Mouse (Mus musculus) midbrain, embryonic 10.5 days (tissue): ENCODE results near the gene Syt16. TPM values are rescaled to one million over a fixed set of nuclear protein-coding genes. Genes with fewer than 3 reads are reported as not detected.

ENCODE experiments used
- DNase-seq: peaks from one replicate; pipeline ENCODE4 v3.0.0-alpha.2; 2017; ENCODE audit warnings: low spot score
- H3K27ac ChIP-seq: fragments of 300-500 bp; sonication (generic); replicated peaks from 2 replicates; pipeline ENCODE4 v1.5.1; 2016; ENCODE audit warnings: mild to moderate bottlenecking
- H3K27me3 ChIP-seq: fragments of 300-500 bp; sonication (generic); 2 replicates; pipeline ENCODE4 v1.6.1; 2016; ENCODE audit warnings: low read depth, mild to moderate bottlenecking; ENCODE audit not compliant: poor library complexity, severe bottlenecking
- H3K36me3 ChIP-seq: fragments of 300-500 bp; sonication (generic); 2 replicates; pipeline ENCODE4 v1.6.1; 2016; ENCODE audit warnings: mild to moderate bottlenecking, moderate library complexity
- H3K4me1 ChIP-seq: fragments of 300-500 bp; sonication (generic); 2 replicates; pipeline ENCODE4 v1.6.1; 2016
- H3K4me3 ChIP-seq: fragments of 300-500 bp; sonication (generic); 2 replicates; pipeline ENCODE4 v1.5.1; 2016; ENCODE audit warnings: mild to moderate bottlenecking, moderate library complexity
- H3K9me3 ChIP-seq: fragments of 300-500 bp; sonication (generic); replicated peaks from 2 replicates; pipeline ENCODE4 v1.6.1; 2016; ENCODE audit warnings: mild to moderate bottlenecking
- WGBS: fragments of 180-500 bp; shearing (Covaris S2); methylation state at CpG from one replicate; pipeline ENCODE4 v1.1.7; 2016; 5-methylcytosine and 5-hydroxymethylcytosine counted together
- polyA plus RNA-seq: library from polyadenylated mRNA; unstranded; fragments of >200 nt; fragmentation: Nextera tagmentation; extraction: Ambion mirVana; gene quantifications from 2 replicates; pipeline ENCODE4 v1.2.1, GENCODE M21; 2016

Syt16 gene
- polyA plus RNA-seq, 1 experiment from 2014 or later: 1.8 TPM

GRCm38 (mm10) chr12:74202431-74203042 lies 205.1 kb downstream of the Syt16 start:
- H3K27me3 ChIP-seq: no peaks in the 10 kb centered on the region
- no peak overlapping the region for H3K4me3 ChIP-seq
- no peaks in the 10 kb centered on the region for H3K9me3 ChIP-seq
- no peak overlapping the region for H3K27ac ChIP-seq
- 92% methylated on average over 6 of the region's 6 CpGs for WGBS
- no peak for DNase-seq
- H3K36me3 ChIP-seq: no peaks in the 10 kb centered on the region
- H3K4me1 ChIP-seq: no peaks in the 10 kb centered on the region

- H3K4me1 ChIP-seq: no peaks in the 10 kb centered on the region
- no peak overlapping the region for H3K4me3 ChIP-seq
- no peak for DNase-seq
- no peak overlapping the region for H3K27ac ChIP-seq
- no peaks in the 10 kb centered on the region for H3K27me3 ChIP-seq
- no peaks in the 10 kb centered on the region for H3K36me3 ChIP-seq
- no peaks in the 10 kb centered on the region for H3K9me3 ChIP-seq
- 76% methylated on average over 3 of the region's 3 CpGs for WGBS
These were observed 214.7 kb downstream of the Syt16 start for GRCm38 (mm10) chr12:74212156-74212555.

GRCm38 (mm10) chr12:74216103-74216728 lies 218.8 kb downstream of the Syt16 start:
- H3K4me1 ChIP-seq: no peaks in the 10 kb centered on the region
- 77% methylated on average over 5 of the region's 5 CpGs for WGBS
- DNase-seq: no peak
- no peaks in the 10 kb centered on the region for H3K27me3 ChIP-seq
- no peaks in the 10 kb centered on the region for H3K9me3 ChIP-seq
- H3K4me3 ChIP-seq: no peak overlapping the region
- H3K36me3 ChIP-seq: no peaks in the 10 kb centered on the region
- no peak overlapping the region for H3K27ac ChIP-seq

- no peak overlapping the region for H3K27ac ChIP-seq
- H3K27me3 ChIP-seq: no peaks in the 10 kb centered on the region
- WGBS: 94% methylated on average over 4 of the region's 4 CpGs
- H3K4me3 ChIP-seq: no peak overlapping the region
- H3K9me3 ChIP-seq: no peaks in the 10 kb centered on the region
- no peak for DNase-seq
- H3K4me1 ChIP-seq: no peaks in the 10 kb centered on the region
- H3K36me3 ChIP-seq: no peaks in the 10 kb centered on the region
These were observed 222.4 kb downstream of the Syt16 start for GRCm38 (mm10) chr12:74219909-74220308.

- Histone ChIP-seq H3K36me3 (no peaks in the 10 kb centered on the region), H3K4me3 (no peak overlapping the region), H3K9me3 (no peaks in the 10 kb centered on the region), H3K27me3 (no peaks in the 10 kb centered on the region), H3K27ac (no peak overlapping the region), H3K4me1 (no peaks in the 10 kb centered on the region)
- DNase-seq: no peak
- WGBS: 97% methylated on average over 1 of the region's 1 CpGs
These were observed 223.2 kb downstream of the Syt16 start for GRCm38 (mm10) chr12:74220651-74221050.

- no peak for DNase-seq
These were observed 233.3 kb downstream of the Syt16 start for GRCm38 (mm10) chr12:74230808-74231207.

GRCm38 (mm10) chr12:74232845-74233244 lies 235.4 kb downstream of the Syt16 start:
- Histone ChIP-seq H3K27ac (no peak overlapping the region), H3K4me1 (no peaks in the 10 kb centered on the region), H3K4me3 (no peak overlapping the region), H3K27me3 (no peaks in the 10 kb centered on the region), H3K9me3 (no peaks in the 10 kb centered on the region), H3K36me3 (no peaks in the 10 kb centered on the region)
- no peak for DNase-seq
- WGBS: 87% methylated on average over 1 of the region's 1 CpGs

More at GRCm38 (mm10) chr12:74230808-74231207, 233.3 kb downstream of the Syt16 start:
- Histone ChIP-seq H3K4me3 (no peak overlapping the region), H3K9me3 (no peaks in the 10 kb centered on the region), H3K36me3 (no peaks in the 10 kb centered on the region), H3K27me3 (no peaks in the 10 kb centered on the region), H3K27ac (no peak overlapping the region), H3K4me1 (no peaks in the 10 kb centered on the region)
- 89% methylated on average over 10 of the region's 10 CpGs for WGBS

- no peaks in the 10 kb centered on the region for H3K9me3 ChIP-seq
- H3K36me3 ChIP-seq: no peaks in the 10 kb centered on the region
- no peak overlapping the region for H3K27ac ChIP-seq
- no peak for DNase-seq
- 89% methylated on average over 8 of the region's 8 CpGs for WGBS
- H3K4me1 ChIP-seq: no peaks in the 10 kb centered on the region
- no peaks in the 10 kb centered on the region for H3K27me3 ChIP-seq
- H3K4me3 ChIP-seq: no peak overlapping the region
These were observed 238.7 kb downstream of the Syt16 start for GRCm38 (mm10) chr12:74236191-74236590.

- no peaks in the 10 kb centered on the region for H3K4me1 ChIP-seq
- H3K9me3 ChIP-seq: no peaks in the 10 kb centered on the region
- no peak overlapping the region for H3K4me3 ChIP-seq
- H3K27me3 ChIP-seq: no peaks in the 10 kb centered on the region
- H3K27ac ChIP-seq: no peak overlapping the region
- no peak for DNase-seq
- WGBS: 84% methylated on average over 7 of the region's 7 CpGs
- H3K36me3 ChIP-seq: no peaks in the 10 kb centered on the region
These were observed 240.6 kb downstream of the Syt16 start for GRCm38 (mm10) chr12:74238056-74238455.

GRCm38 (mm10) chr12:74238806-74239205 lies 241.3 kb downstream of the Syt16 start:
- WGBS: 90% methylated on average over 2 of the region's 2 CpGs
- no peaks in the 10 kb centered on the region for H3K9me3 ChIP-seq
- H3K27ac ChIP-seq: no peak overlapping the region
- DNase-seq: no peak
- H3K27me3 ChIP-seq: no peaks in the 10 kb centered on the region
- H3K4me3 ChIP-seq: no peak overlapping the region
- no peaks in the 10 kb centered on the region for H3K36me3 ChIP-seq
- H3K4me1 ChIP-seq: no peaks in the 10 kb centered on the region

GRCm38 (mm10) chr12:74264846-74265245 lies 267.4 kb downstream of the Syt16 start:
- 66% methylated on average over 3 of the region's 3 CpGs for WGBS
- H3K9me3 ChIP-seq: no peaks in the 10 kb centered on the region
- no peak overlapping the region for H3K27ac ChIP-seq
- H3K27me3 ChIP-seq: no peaks in the 10 kb centered on the region
- DNase-seq: no peak
- H3K4me3 ChIP-seq: no peak overlapping the region
- no peaks in the 10 kb centered on the region for H3K36me3 ChIP-seq
- H3K4me1 ChIP-seq: no peaks in the 10 kb centered on the region

GRCm38 (mm10) chr12:74267049-74267448 lies 269.6 kb downstream of the Syt16 start:
- Histone ChIP-seq H3K27me3 (no peaks in the 10 kb centered on the region), H3K27ac (no peak overlapping the region), H3K36me3 (no peaks in the 10 kb centered on the region), H3K9me3 (no peaks in the 10 kb centered on the region), H3K4me1 (no peaks in the 10 kb centered on the region), H3K4me3 (no peak overlapping the region)
- WGBS: 93% methylated on average over 4 of the region's 4 CpGs
- no peak for DNase-seq

- no peaks in the 10 kb centered on the region for H3K36me3 ChIP-seq
- no peak overlapping the region for H3K27ac ChIP-seq
- DNase-seq: no peak
- H3K27me3 ChIP-seq: no peaks in the 10 kb centered on the region
- no peak overlapping the region for H3K4me3 ChIP-seq
- WGBS: 87% methylated on average over 15 of the region's 15 CpGs
- H3K9me3 ChIP-seq: no peaks in the 10 kb centered on the region
- no peaks in the 10 kb centered on the region for H3K4me1 ChIP-seq
These were observed 271.3 kb downstream of the Syt16 start for GRCm38 (mm10) chr12:74268644-74269285.
